Mouse (Mus musculus) kidney, adult 2 months (tissue): Measurements from ENCODE around the gene Cd8b1.

Experiments
- CTCF ChIP-seq: fragments of 200-500 bp; conservative IDR thresholded peaks from 2 replicates; pipeline ENCODE4 v1.5.1; 2011; ENCODE audit warnings: low read depth, mild to moderate bottlenecking, control low read depth, low read length, moderate library complexity, mixed read lengths; ENCODE audit not compliant: insufficient read depth, insufficient read length
- POLR2A ChIP-seq: fragments of 200-500 bp; IDR thresholded peaks from one replicate; pipeline ENCODE4 v1.6.1; 2011; ENCODE audit warnings: low read depth, low read length, control low read depth

DNA sequence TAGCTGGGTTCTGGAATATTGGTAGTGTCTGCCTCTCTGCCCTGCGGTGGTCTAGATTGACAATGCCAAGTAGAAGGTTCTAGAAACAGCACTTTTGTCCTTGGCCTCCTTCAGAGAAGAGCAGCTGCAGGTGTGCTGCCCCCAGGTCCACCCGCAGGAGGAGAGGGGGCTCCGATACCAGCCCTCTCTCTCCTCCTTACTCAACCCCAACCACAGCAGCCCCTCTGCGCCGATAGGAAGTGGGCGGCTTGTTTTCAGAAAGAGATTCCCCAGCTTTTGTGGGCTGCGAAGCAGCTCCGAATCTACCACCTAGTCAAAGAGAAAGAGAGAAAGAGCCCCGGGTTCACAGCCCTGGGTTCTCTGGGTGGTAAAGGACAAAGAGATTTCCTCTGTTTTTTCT lies 18.6 kb downstream of the Cd8b1 start:
- no peak for TF ChIP-seq CTCF
- TF ChIP-seq POLR2A: no peak
